Comparison of ENCODE assay signal across 9 mouse cellular contexts in the genomic region with DNA sequence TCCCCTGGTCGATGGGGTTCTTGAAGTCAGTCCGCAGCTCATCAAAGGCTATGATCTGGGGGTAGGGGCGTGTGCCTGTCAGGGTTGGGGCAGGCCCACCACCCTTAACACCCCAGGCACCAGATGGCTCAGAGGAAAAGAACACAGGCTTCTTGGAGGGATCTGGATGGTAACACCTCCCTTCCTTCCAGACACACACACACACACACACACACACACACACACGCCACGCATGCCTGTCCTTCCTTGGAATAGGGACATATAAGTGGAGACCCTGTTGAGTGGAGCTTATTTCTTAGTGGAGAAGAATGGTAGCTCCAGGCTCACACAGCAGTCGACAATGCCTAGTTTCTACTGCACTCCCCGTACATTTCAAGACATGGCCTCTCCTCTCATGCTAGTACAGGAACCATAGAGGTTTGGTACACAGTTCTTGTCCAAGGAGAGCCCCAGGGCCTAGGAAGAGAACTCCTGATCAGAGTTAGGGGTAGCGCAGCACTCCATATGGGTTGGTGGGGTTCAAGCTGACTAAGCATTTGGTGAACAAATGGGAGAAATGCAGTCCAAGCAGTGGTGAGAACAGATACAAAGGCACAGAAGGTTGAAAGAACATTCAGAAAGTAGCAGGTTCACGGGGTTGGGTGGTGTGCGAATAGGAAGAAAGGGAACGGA. TPM values are rescaled to one million over a fixed set of nuclear protein-coding genes. Genes with fewer than 3 reads are reported as not detected.
DNase-seq lines count a peak whose midpoint lies in the region; ATAC-seq and TF ChIP-seq lines count a peak whose summit lies in the region.
"Had no signal": no experiment of that assay in that cellular context is flagged by ENCODE, and none has a peak within 500 bp of the region (broad histone marks: within the 10 kb centered on the region; RNA-seq: fewer than 3 reads in every experiment).

No protein-coding gene starts in this region.

- TF ChIP-seq CTCF in heart, adult 2 months (IDR thresholded peaks at IDR 0.05) = no peak
- TF ChIP-seq CTCF in CH12.LX (conservative IDR thresholded peaks at IDR 0.05 in 1 of 2, IDR thresholded peaks at IDR 0.05 in 1 of 2; ENCODE audit: low read depth in 2 of 2, low read length in 2 of 2) = no peak

- intact Hi-C loops in heart, adult 2 months (cut with DNase I) = loop anchor here (1.0 kb wide), 1 partner anchor 44 kb away; no protein-coding TSS in a partner anchor

- H3K36me3 ChIP-seq in heart, embryonic 13.5 days = peaks cover 48% of the 10 kb centered on the region
- H3K36me3 ChIP-seq in heart, adult 2 months (ENCODE audit: control insufficient read depth, insufficient read depth, low read length) = no peaks in the 10 kb centered on the region
- H3K36me3 ChIP-seq in CH12.LX (replicated peaks in 1 of 2; ENCODE audit: control insufficient read depth in 1 of 2, insufficient read depth in 1 of 2, low read length in 1 of 2) = peaks cover 36 to 54% of the 10 kb centered on the region in 2 experiments
- peaks cover 45% of the 10 kb centered on the region for H3K36me3 ChIP-seq in forebrain, embryonic 12.5 days (replicated peaks)
- H3K36me3 ChIP-seq in limb, embryonic 13.5 days = peaks cover 45% of the 10 kb centered on the region

- peaks cover 15% of the 10 kb centered on the region; the same call in 1 of the 2 replicates for H3K27me3 ChIP-seq in heart, embryonic 13.5 days (replicated peaks)
- no peaks in the 10 kb centered on the region for H3K27me3 ChIP-seq in heart, adult 2 months (ENCODE audit: control insufficient read depth, insufficient read depth, low read length)
- H3K27me3 ChIP-seq in CH12.LX (replicated peaks) = no peaks in the 10 kb centered on the region
- H3K27me3 ChIP-seq in forebrain, embryonic 12.5 days = no peaks in the 10 kb centered on the region
- no peaks in the 10 kb centered on the region for H3K27me3 ChIP-seq in limb, embryonic 13.5 days

- no peaks in the 10 kb centered on the region for H3K9me3 ChIP-seq in heart, embryonic 13.5 days
- H3K9me3 ChIP-seq in CH12.LX (replicated peaks; ENCODE audit: low read length) = no peaks in the 10 kb centered on the region
- H3K9me3 ChIP-seq in forebrain, embryonic 12.5 days = no peaks in the 10 kb centered on the region
- H3K9me3 ChIP-seq in limb, embryonic 13.5 days = no peaks in the 10 kb centered on the region
- H3K9me3 ChIP-seq: liver, embryonic 13.5 days had no signal

- no peak for TF ChIP-seq RAD21 in CH12.LX (IDR thresholded peaks at IDR 0.05; ENCODE audit: low read depth, low read length)

- no peak for TF ChIP-seq POLR2A in heart, adult 2 months (IDR thresholded peaks at IDR 0.05; ENCODE audit: insufficient read depth, low read depth, low read length)
- no peak for TF ChIP-seq POLR2A in CH12.LX (IDR thresholded peaks at IDR 0.05; ENCODE audit: low read depth, low read length)

- H3K4me1 ChIP-seq in heart, embryonic 13.5 days = peaks cover 56% of the 10 kb centered on the region
- peaks cover 2% of the 10 kb centered on the region; the same call in 1 of the 2 replicates for H3K4me1 ChIP-seq in heart, adult 2 months (ENCODE audit: control insufficient read depth, insufficient read depth, low read length)
- H3K4me1 ChIP-seq in CH12.LX (ENCODE audit: control insufficient read depth in 1 of 2, insufficient read depth in 2 of 2) = peaks cover 10% of the 10 kb centered on the region in 2 experiments; a peak in 3 of 4 replicates
- peaks cover 68% of the 10 kb centered on the region for H3K4me1 ChIP-seq in forebrain, embryonic 12.5 days
- peaks cover 56% of the 10 kb centered on the region for H3K4me1 ChIP-seq in limb, embryonic 13.5 days

- no peak for TF ChIP-seq EP300 in heart, adult 2 months (IDR thresholded peaks at IDR 0.05; ENCODE audit: insufficient read depth, low read depth, low read length)
- no peak for TF ChIP-seq EP300 in CH12.LX (IDR thresholded peaks at IDR 0.05; ENCODE audit: low read length)

- no peak overlapping the region for H3K4me3 ChIP-seq in heart, embryonic 13.5 days
- no peak overlapping the region for H3K4me3 ChIP-seq in heart, adult 2 months
- no peak overlapping the region for H3K4me3 ChIP-seq in CH12.LX (replicated peaks in 1 of 3; ENCODE audit: low read depth in 2 of 3, low read length in 2 of 3, poor library complexity in 1 of 3)
- H3K4me3 ChIP-seq in forebrain, embryonic 12.5 days (replicated peaks) = peak overlapping the region; percentile 79
- H3K4me3 ChIP-seq in limb, embryonic 13.5 days = 0 out of 2 replicates have a peak overlapping the region, but pooled peaks have one; percentile 7
- H3K4me3 ChIP-seq: liver, embryonic 13.5 days had no signal

- DNase-seq in heart, adult 2 months = no peak
- no peak for DNase-seq in CH12.LX (ENCODE audit: extremely low read depth)
- DNase-seq in embryo, embryonic 10.5 days (ENCODE audit: low spot score) = no peak
- DNase-seq in urinary bladder, adult 2 months (ENCODE audit: low spot score) = no peak
- no peak for DNase-seq in adrenal gland, postnatal 25 days

- dilution Hi-C loops in CH12.LX (cut with MboI; ENCODE audit: extremely low pct_ligation_motif_present, extremely low pct_unique_long_range_greater_than_20kb, low sequenced_read_pairs) = no loop called here

- H3K9ac ChIP-seq in heart, embryonic 13.5 days = 0 out of 2 replicates have a peak overlapping the region, but pooled peaks have one; percentile 28
- no peak overlapping the region for H3K9ac ChIP-seq in heart, adult 2 months (ENCODE audit: low read depth, low read length)
- H3K9ac ChIP-seq in CH12.LX (ENCODE audit: insufficient read depth, low read depth) = no peak overlapping the region
- H3K9ac ChIP-seq in forebrain, embryonic 12.5 days = peak overlapping the region; percentile 48; the same call in 1 of the 2 replicates
- no peak overlapping the region for H3K9ac ChIP-seq in limb, embryonic 13.5 days
- H3K9ac ChIP-seq: liver, embryonic 13.5 days had no signal

- ATAC-seq in heart, embryonic 13.5 days (ENCODE audit: extremely low read depth, insufficient number of reproducible peaks, low FRiP score, low TSS enrichment) = no peak
- ATAC-seq in forebrain, embryonic 12.5 days (ENCODE audit: low FRiP score) = peak; percentile 20; the same call in 1 of the 2 replicates
- ATAC-seq in limb, embryonic 13.5 days (ENCODE audit: low FRiP score, low read depth) = 0 out of 2 replicates have a peak, but pooled peaks have one; percentile 3

- no peak overlapping the region for H3K4me2 ChIP-seq in heart, embryonic 13.5 days
- H3K4me2 ChIP-seq in CH12.LX (ENCODE audit: insufficient read depth, low read depth, poor library complexity, severe bottlenecking) = no peak overlapping the region
- peak overlapping the region; percentile 96 for H3K4me2 ChIP-seq in forebrain, embryonic 12.5 days
- H3K4me2 ChIP-seq in limb, embryonic 13.5 days (replicated peaks) = peak overlapping the region; percentile 47
- H3K4me2 ChIP-seq: liver, embryonic 13.5 days had no signal

- 37% methylated on average over 11 of the region's 11 CpGs for WGBS in heart, embryonic 13.5 days
- WGBS in heart, adult 2 months = 35% methylated on average over 11 of the region's 11 CpGs
- 41% methylated on average over 11 of the region's 11 CpGs for WGBS in forebrain, embryonic 12.5 days
- WGBS in limb, embryonic 13.5 days = 40% methylated on average over 11 of the region's 11 CpGs

- no peak overlapping the region for H3K27ac ChIP-seq in heart, embryonic 13.5 days (replicated peaks)
- H3K27ac ChIP-seq in heart, adult 2 months = no peak overlapping the region
- H3K27ac ChIP-seq in CH12.LX (ENCODE audit: insufficient read depth, low read depth) = no peak overlapping the region
- peak overlapping the region; percentile 91 for H3K27ac ChIP-seq in forebrain, embryonic 12.5 days
- H3K27ac ChIP-seq in limb, embryonic 13.5 days = no peak overlapping the region; the same call in 1 of the 2 replicates
- H3K27ac ChIP-seq: liver, embryonic 13.5 days had no signal

- in situ Hi-C loops in CH12.LX (cut with MboI; ENCODE audit: low pct_ligation_motif_present, low pct_unique_long_range_greater_than_20kb, low sequenced_read_pairs) = loop anchor here (5.0 kb wide), 1 partner anchor 47 kb away; no protein-coding TSS in a partner anchor

- H3K79me2 ChIP-seq in heart, adult 2 months (replicated peaks; ENCODE audit: control insufficient read depth, insufficient read depth, low read length) = no peaks in the 10 kb centered on the region
- no peaks in the 10 kb centered on the region for H3K79me2 ChIP-seq in CH12.LX (replicated peaks; ENCODE audit: control insufficient read depth, extremely low read depth, insufficient read depth, poor library complexity, severe bottlenecking)

RNA-seq across cellular contexts. Expression of gene Cnih2, which starts 3.4 kb away (rescaled TPM):
- 4.6 and 5.8 TPM in 2 replicates for polyA plus RNA-seq in heart, embryonic 13.5 days (2015; fragmentation: Nextera tagmentation; extraction: Ambion mirVana)
- total RNA-seq in heart, adult 2 months (2021) = not detected
- 0.53 and 0.70 TPM in 2 replicates for polyA plus RNA-seq in heart, adult 2 months (2012; rRNA removed)
- total RNA-seq in CH12.LX (2012; rRNA removed) = 0.55 and 0.72 TPM in 2 replicates
- 0.23 TPM in 1 of 2 replicates, not detected in the other for total RNA-seq in CH12.LX (2014; rRNA removed)
- 1.7 and 2.2 TPM in 2 replicates for polyA plus RNA-seq in CH12.LX (2012; ENCODE audit: insufficient read length, low read depth)
- polyA plus RNA-seq in forebrain, embryonic 12.5 days (2016; fragmentation: Nextera tagmentation; extraction: Ambion mirVana) = 168 and 180 TPM in 2 replicates
- 34.5 and 35.2 TPM in 2 replicates for polyA plus RNA-seq in limb, embryonic 13.5 days (2015; fragmentation: Nextera tagmentation; extraction: Ambion mirVana)
- polyA plus RNA-seq in urinary bladder, adult 2 months (2012; rRNA removed) = 1.5 TPM in 2 replicates
- 1.1 and 2.7 TPM in 2 replicates for total RNA-seq in adrenal gland, postnatal 25 days (2021)

RNA-seq across cellular contexts. Expression of gene Yif1a, which starts 6.5 kb away (rescaled TPM):
- 84.3 and 94.6 TPM in 2 replicates for polyA plus RNA-seq in heart, embryonic 13.5 days (2015; fragmentation: Nextera tagmentation; extraction: Ambion mirVana)
- 100 to 1,000 TPM in 1 of 2 experiments, 10 to 100 TPM in 1; 90.8 to 108 TPM for total RNA-seq in heart, adult 2 months (2021)
- polyA plus RNA-seq in heart, adult 2 months (2012; rRNA removed) = 242 and 247 TPM in 2 replicates
- 62.6 and 65.0 TPM in 2 replicates for total RNA-seq in CH12.LX (2012; rRNA removed)
- total RNA-seq in CH12.LX (2014; rRNA removed) = 63.6 and 72.4 TPM in 2 replicates
- polyA plus RNA-seq in CH12.LX (2012; ENCODE audit: insufficient read length, low read depth) = 33.1 and 39.0 TPM in 2 replicates
- 54.4 and 56.4 TPM in 2 replicates for polyA plus RNA-seq in forebrain, embryonic 12.5 days (2016; fragmentation: Nextera tagmentation; extraction: Ambion mirVana)
- 88.5 and 94.5 TPM in 2 replicates for polyA plus RNA-seq in limb, embryonic 13.5 days (2015; fragmentation: Nextera tagmentation; extraction: Ambion mirVana)
- polyA plus RNA-seq in urinary bladder, adult 2 months (2012; rRNA removed) = 122 and 131 TPM in 2 replicates
- total RNA-seq in adrenal gland, postnatal 25 days (2021) = 62.7 and 68.2 TPM in 2 replicates

RNA-seq across cellular contexts. Expression of gene Tmem151a, which starts 9.6 kb away (rescaled TPM):
- 3.5 and 4.8 TPM in 2 replicates for polyA plus RNA-seq in heart, embryonic 13.5 days (2015; fragmentation: Nextera tagmentation; extraction: Ambion mirVana)
- 1 to 10 TPM; 2.6 to 2.8 TPM for total RNA-seq in heart, adult 2 months (2021)
- polyA plus RNA-seq in heart, adult 2 months (2012; rRNA removed) = 1.9 and 3.3 TPM in 2 replicates
- not detected in 2 replicates for total RNA-seq in CH12.LX (2012; rRNA removed)
- total RNA-seq in CH12.LX (2014; rRNA removed) = not detected in 2 replicates
- polyA plus RNA-seq in CH12.LX (2012; ENCODE audit: insufficient read length, low read depth) = not detected in 2 replicates
- 1.7 and 2.0 TPM in 2 replicates for polyA plus RNA-seq in forebrain, embryonic 12.5 days (2016; fragmentation: Nextera tagmentation; extraction: Ambion mirVana)
- 2.7 TPM in 2 replicates for polyA plus RNA-seq in limb, embryonic 13.5 days (2015; fragmentation: Nextera tagmentation; extraction: Ambion mirVana)
- polyA plus RNA-seq in urinary bladder, adult 2 months (2012; rRNA removed) = 2.8 and 3.9 TPM in 2 replicates
- 1.3 and 1.4 TPM in 2 replicates for total RNA-seq in adrenal gland, postnatal 25 days (2021)

RNA-seq across cellular contexts. Expression of gene Rab1b, which starts 12.0 kb away (rescaled TPM):
- polyA plus RNA-seq in heart, embryonic 13.5 days (2015; fragmentation: Nextera tagmentation; extraction: Ambion mirVana) = 220 TPM in 2 replicates
- total RNA-seq in heart, adult 2 months (2021) = 100 to 1,000 TPM; 173 to 195 TPM
- polyA plus RNA-seq in heart, adult 2 months (2012; rRNA removed) = 221 and 231 TPM in 2 replicates
- total RNA-seq in CH12.LX (2012; rRNA removed) = 78.4 and 90.6 TPM in 2 replicates
- 76.3 and 88.3 TPM in 2 replicates for total RNA-seq in CH12.LX (2014; rRNA removed)
- polyA plus RNA-seq in CH12.LX (2012; ENCODE audit: insufficient read length, low read depth) = 80.5 and 87.1 TPM in 2 replicates
- polyA plus RNA-seq in forebrain, embryonic 12.5 days (2016; fragmentation: Nextera tagmentation; extraction: Ambion mirVana) = 232 and 237 TPM in 2 replicates
- 248 and 251 TPM in 2 replicates for polyA plus RNA-seq in limb, embryonic 13.5 days (2015; fragmentation: Nextera tagmentation; extraction: Ambion mirVana)
- polyA plus RNA-seq in urinary bladder, adult 2 months (2012; rRNA removed) = 148 and 154 TPM in 2 replicates
- total RNA-seq in adrenal gland, postnatal 25 days (2021) = 165 and 186 TPM in 2 replicates

RNA-seq across cellular contexts. Expression of gene Klc2, which starts 23.5 kb away (rescaled TPM):
- polyA plus RNA-seq in heart, embryonic 13.5 days (2015; fragmentation: Nextera tagmentation; extraction: Ambion mirVana) = 18.4 and 22.3 TPM in 2 replicates
- 10 to 100 TPM; 49.0 to 50.6 TPM for total RNA-seq in heart, adult 2 months (2021)
- polyA plus RNA-seq in heart, adult 2 months (2012; rRNA removed) = 56.7 and 57.4 TPM in 2 replicates
- total RNA-seq in CH12.LX (2012; rRNA removed) = 7.9 and 9.5 TPM in 2 replicates
- total RNA-seq in CH12.LX (2014; rRNA removed) = 4.8 and 5.9 TPM in 2 replicates
- 9.5 and 12.0 TPM in 2 replicates for polyA plus RNA-seq in CH12.LX (2012; ENCODE audit: insufficient read length, low read depth)
- 45.8 and 46.0 TPM in 2 replicates for polyA plus RNA-seq in forebrain, embryonic 12.5 days (2016; fragmentation: Nextera tagmentation; extraction: Ambion mirVana)
- polyA plus RNA-seq in limb, embryonic 13.5 days (2015; fragmentation: Nextera tagmentation; extraction: Ambion mirVana) = 23.6 and 29.0 TPM in 2 replicates
- polyA plus RNA-seq in urinary bladder, adult 2 months (2012; rRNA removed) = 28.0 and 30.5 TPM in 2 replicates
- 47.3 and 54.2 TPM in 2 replicates for total RNA-seq in adrenal gland, postnatal 25 days (2021)

Comparison
In these comparisons a context has a peak if more than half of its experiments do, and no peak if none do; other contexts are left out.
1. H3K9ac ChIP-seq: peak in heart, embryonic 13.5 days (single experiment) and forebrain, embryonic 12.5 days (single experiment); none in heart, adult 2 months (single experiment), CH12.LX (single experiment) and limb, embryonic 13.5 days (single experiment).
2. H3K4me2 ChIP-seq: peak in forebrain, embryonic 12.5 days (single experiment) and limb, embryonic 13.5 days (single experiment); none in heart, embryonic 13.5 days (single experiment) and CH12.LX (single experiment).
3. H3K4me3 ChIP-seq: peak in forebrain, embryonic 12.5 days (single experiment) and limb, embryonic 13.5 days (single experiment); none in heart, embryonic 13.5 days (single experiment), heart, adult 2 months (single experiment) and CH12.LX (0 of 3).